Mouse (Mus musculus) B cell, adult (primary cell): Measurements from ENCODE around the gene Ppp1r36. TPM values are rescaled to one million over a fixed set of nuclear protein-coding genes. Genes with fewer than 3 reads are reported as not detected.

Experiments used
- total RNA-seq: library from RNA; stranded (reverse); gene quantifications from 4 replicates; pipeline ENCODE4 v1.2.4, GENCODE M21; 2023; ENCODE audit not compliant: inconsistent age

The Ppp1r36 gene
- 0.61 TPM in 1 of 4 replicates, not detected in the others for total RNA-seq

DNA sequence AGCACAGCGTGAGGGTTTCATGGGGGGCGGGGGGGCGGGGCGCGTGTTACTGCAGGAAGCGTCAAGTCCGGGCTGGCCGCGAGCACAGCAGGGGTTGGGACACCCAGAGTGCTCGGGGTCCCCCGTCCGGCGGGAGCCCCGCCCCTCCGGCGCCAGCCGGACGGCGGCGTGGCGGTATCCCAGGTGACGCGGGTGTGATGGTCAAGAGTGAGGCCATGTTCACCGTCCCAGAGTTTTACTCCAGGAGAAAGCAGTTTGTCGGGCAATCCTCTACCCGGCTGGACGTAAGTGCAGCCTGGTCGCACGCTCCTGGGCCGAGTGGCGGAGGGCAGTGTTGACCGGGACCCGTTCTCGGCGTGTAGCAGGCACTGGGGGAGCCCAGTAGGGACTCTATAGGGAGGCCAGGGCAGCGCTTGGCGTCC lies at the start of gene Ppp1r36:
Gene Ppp1r36 (plus strand): TSS at position 106 of the 422 bp plus-strand sequence.

DNA sequence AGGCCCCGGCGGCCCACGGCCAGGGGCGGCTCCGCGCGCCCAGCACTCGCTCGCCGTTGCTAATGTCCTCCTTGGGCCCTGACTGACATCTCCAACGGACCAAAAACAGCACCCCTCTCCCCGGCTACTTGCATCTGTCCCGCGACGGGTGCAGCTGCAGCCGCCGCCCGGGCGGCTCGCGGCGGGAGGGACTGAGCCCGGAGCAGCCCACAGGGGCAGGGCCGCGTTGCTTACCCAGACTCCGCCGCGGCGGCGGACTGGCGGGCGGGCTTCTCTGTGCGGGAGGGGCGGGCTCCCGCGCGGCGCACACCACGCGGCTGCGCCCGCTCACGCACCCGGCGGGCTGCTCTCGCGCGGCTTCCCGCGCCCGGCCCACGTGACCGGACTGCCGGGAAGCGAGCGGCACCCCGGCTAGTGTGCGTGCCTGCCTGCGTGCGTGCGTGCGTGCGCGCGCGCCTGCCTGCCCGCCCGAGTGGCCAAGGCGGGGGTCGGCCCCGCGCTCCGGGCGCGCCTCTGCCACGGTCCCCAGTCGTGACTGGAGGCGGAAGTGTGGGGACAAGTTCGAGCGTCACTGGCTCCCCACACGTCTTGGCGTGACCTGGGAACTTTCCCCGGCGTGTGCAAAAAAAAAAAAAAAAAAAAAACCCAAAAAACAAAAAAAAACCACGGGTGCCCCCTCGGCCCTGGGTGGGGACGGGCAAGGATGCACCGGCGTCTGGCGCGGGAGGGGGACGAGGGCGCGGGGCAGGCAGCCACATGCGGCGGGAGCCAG lies 47.9 kb upstream of the Ppp1r36 start, which contains the start of gene Zbtb25:
Gene Zbtb25 (minus strand): TSS at position 397 of the 772 bp plus-strand sequence.

DNA sequence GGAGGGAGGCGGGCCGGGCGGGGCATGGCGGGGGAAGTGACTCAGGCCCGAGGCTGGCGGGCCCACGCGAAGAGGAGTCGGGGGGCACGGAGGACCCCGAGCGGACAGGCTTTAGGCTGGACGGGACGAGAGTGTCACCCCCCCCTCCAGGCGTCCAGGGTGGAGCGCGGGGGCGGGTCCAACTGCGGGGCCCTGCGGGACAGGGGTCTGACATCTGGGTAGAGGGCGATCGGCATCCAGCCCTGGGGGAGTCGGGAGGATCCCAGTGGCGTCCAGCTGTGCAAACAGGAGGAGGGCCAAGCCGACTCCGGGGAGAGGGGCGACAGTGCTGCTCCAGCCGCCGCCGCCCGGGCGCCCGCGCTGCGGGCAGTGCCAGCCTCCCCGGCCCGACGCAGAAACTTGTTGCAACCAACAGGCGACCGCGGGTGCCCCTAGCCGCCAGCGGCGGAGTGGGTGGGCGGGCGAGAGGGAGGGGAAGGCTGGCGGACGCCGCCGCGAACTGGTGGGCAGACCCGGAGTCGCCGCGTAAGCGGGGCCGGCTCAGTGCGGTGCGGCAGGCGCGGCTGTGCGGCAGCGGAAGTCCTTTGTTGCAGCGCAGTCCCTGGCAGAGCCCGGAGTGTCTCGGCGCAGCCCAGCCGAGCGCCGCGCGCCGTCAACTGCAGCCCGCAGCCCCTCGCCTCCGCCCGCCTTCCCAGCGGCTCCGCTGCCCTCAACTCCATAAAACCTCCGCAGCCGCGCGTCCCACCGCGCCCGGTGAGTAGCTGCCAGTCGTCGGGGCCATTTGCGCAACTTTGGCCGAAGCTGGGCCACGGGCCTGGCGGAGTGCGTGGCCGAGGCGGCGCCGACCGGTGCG lies 47.1 kb upstream of the Ppp1r36 start, which contains the start of gene Zbtb1:
Gene Zbtb1 (plus strand): TSS at position 289 of the 853 bp plus-strand sequence.

DNA sequence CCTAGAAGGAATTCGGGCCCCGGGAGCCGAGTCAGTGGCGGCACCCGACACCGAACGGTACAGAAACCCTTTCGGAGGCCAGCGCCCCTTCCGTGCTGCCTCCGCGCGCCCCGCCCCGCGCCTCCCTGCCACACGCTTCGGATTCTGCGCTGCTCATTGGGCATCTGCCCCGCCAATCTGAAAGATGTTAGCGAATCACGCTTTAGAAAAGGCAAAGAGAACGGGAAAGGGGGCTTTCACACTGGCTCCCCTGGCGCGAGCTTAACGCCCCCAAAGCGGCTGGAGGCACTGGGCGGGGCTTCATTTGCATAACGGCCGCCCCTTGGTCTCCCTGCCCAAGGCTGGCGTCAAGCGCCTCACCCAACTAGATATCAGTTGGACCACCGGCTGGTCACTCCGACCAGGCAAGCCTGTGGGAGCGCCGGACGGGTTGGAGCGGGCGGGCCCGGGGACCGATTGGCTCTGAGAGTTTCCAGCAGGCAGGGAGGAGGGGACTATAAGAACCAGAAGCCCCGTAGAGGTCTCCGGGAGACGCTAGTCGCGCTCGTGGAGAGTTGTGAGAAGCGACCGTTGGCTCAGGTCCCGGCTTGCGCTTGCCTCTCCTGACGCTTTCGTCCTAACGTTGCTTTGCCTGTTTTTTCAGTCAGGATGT lies 13.3 kb upstream of the Ppp1r36 start, which contains the start of gene Hspa2:
Gene Hspa2 (plus strand): TSS at position 291 of the 652 bp plus-strand sequence.

Other genes starting within 250 kb of the Ppp1r36 start
- 0.15 to 0.22 TPM (median 0.18 TPM) in 3 of 4 replicates, not detected in the other for gene Esr2, start 240.3 kb upstream of the Ppp1r36 start, total RNA-seq
- 1.1 to 1.7 TPM (median 1.4 TPM) in 4 replicates for gene Tex21, start 170.8 kb upstream of the Ppp1r36 start, total RNA-seq
- 50.5 to 64.3 TPM (median 58.9 TPM) in 4 replicates for gene Mthfd1, start 162.2 kb upstream of the Ppp1r36 start, total RNA-seq
- gene Akap5, start 92.6 kb upstream of the Ppp1r36 start, total RNA-seq = 1.5 to 2.7 TPM (median 2.1 TPM) in 4 replicates
- gene Zbtb25, start 47.9 kb upstream of the Ppp1r36 start, total RNA-seq = 35.4 to 41.0 TPM (median 37.8 TPM) in 4 replicates
- gene Zbtb1, start 47.3 kb upstream of the Ppp1r36 start, total RNA-seq = 14.8 to 16.1 TPM (median 15.6 TPM) in 4 replicates
- gene Hspa2, start 13.4 kb upstream of the Ppp1r36 start, total RNA-seq = 9.6 to 13.4 TPM (median 12.7 TPM) in 4 replicates
- gene Plekhg3, start 113.4 kb downstream of the Ppp1r36 start, total RNA-seq = 26.9 to 29.8 TPM (median 29.0 TPM) in 4 replicates